10 mouse cellular contexts compared by ENCODE assay signal in genomic region chr8:122342806-122343209, GRCm38 (mm10). TPM values are rescaled to one million over a fixed set of nuclear protein-coding genes. Genes with fewer than 3 reads are reported as not detected.
DNase-seq lines count a peak whose midpoint lies in the region; ATAC-seq and TF ChIP-seq lines count a peak whose summit lies in the region.
"Had no signal": no experiment of that assay in that cellular context is flagged by ENCODE, and none has a peak within 500 bp of the region (broad histone marks: within the 10 kb centered on the region; RNA-seq: fewer than 3 reads in every experiment).

No protein-coding gene starts in this region.

- intact Hi-C loops in gastrocnemius, adult 2 months (cut with DNase I), result no loop called here
- intact Hi-C loops in gastrocnemius, postnatal 14 days (cut with DNase I; ENCODE audit: low total_unique reads), result no loop called here
- intact Hi-C loops in gastrocnemius, postnatal 36 days (cut with DNase I), result no loop called here

- peak; percentile 28 for ATAC-seq in erythroblast, adult 5-6 weeks (replicated peaks; ENCODE audit: low FRiP score, poor library complexity, severe bottlenecking)
- ATAC-seq in heart, postnatal 0 days (ENCODE audit: insufficient read depth, low read depth), result peak; percentile 25; the same call in 1 of the 2 replicates

- no peak for TF ChIP-seq EP300 in heart, postnatal 0 days (IDR thresholded peaks at IDR 0.05; ENCODE audit: low read depth)

- no peaks in the 10 kb centered on the region for H3K9me3 ChIP-seq in heart, postnatal 0 days (replicated peaks; ENCODE audit: control insufficient read depth, low read length)

- peaks cover 31% of the 10 kb centered on the region for H3K4me1 ChIP-seq in heart, postnatal 0 days (ENCODE audit: control insufficient read depth, insufficient read depth)

- WGBS in heart, postnatal 0 days, result 2% methylated on average over 9 of the region's 9 CpGs

- H3K4me2 ChIP-seq in heart, postnatal 0 days (ENCODE audit: low read depth, low read length), result peak overlapping the region; percentile 60

- TF ChIP-seq CTCF in gastrocnemius, adult 2 months (IDR thresholded peaks at IDR 0.05), result no peak
- no peak for TF ChIP-seq CTCF in heart, postnatal 0 days (IDR thresholded peaks at IDR 0.05; ENCODE audit: low read depth)

- no peak overlapping the region for H3K27ac ChIP-seq in gastrocnemius, adult 2 months
- H3K27ac ChIP-seq in heart, postnatal 0 days (ENCODE audit: low read depth), result peak overlapping the region; percentile 43; the same call in 1 of the 2 replicates

- H3K9ac ChIP-seq in heart, postnatal 0 days (replicated peaks; ENCODE audit: low read depth, low read length), result no peak overlapping the region

- 0 out of 2 replicates have a peak, but pooled peaks cover 8% of the 10 kb centered on the region for H3K36me3 ChIP-seq in heart, postnatal 0 days (replicated peaks; ENCODE audit: control insufficient read depth, insufficient read depth, low read length)

- H3K4me3 ChIP-seq in gastrocnemius, adult 2 months, result peak overlapping the region; percentile 57
- H3K4me3 ChIP-seq in heart, postnatal 0 days (ENCODE audit: low read depth, low read length), result peak overlapping the region; percentile 35

- no peak for DNase-seq in gastrocnemius, adult 2 months
- no peak for DNase-seq in gastrocnemius, postnatal 14 days
- peak; percentile 17 for DNase-seq in heart, postnatal 0 days (ENCODE audit: low spot score)
- DNase-seq in kidney, postnatal 10 days, result peak; percentile 79
- peak; percentile 57 to 72 for DNase-seq in lung, postnatal 4 days
- peak; percentile 68 for DNase-seq in thymus, postnatal 0 days (ENCODE audit: low spot score)
- DNase-seq in gastrocnemius, postnatal 36 days, result no peak

- 0 out of 2 replicates have a peak, but pooled peaks cover 5% of the 10 kb centered on the region for H3K27me3 ChIP-seq in heart, postnatal 0 days (ENCODE audit: control insufficient read depth, insufficient read depth, low read length)

RNA-seq across cellular contexts. Expression of gene Trhr2, which starts 17.7 kb away (rescaled TPM):
- total RNA-seq in gastrocnemius, adult 2 months (2021), result not detected
- total RNA-seq in gastrocnemius, postnatal 14 days (2021), result not detected
- total RNA-seq in erythroblast, adult 5-6 weeks (2015; ENCODE audit: low replicate concordance), result not detected in 2 replicates
- total RNA-seq in erythroblast, adult 5-6 weeks (2017; ENCODE audit: low replicate concordance), result not detected in 2 replicates
- total RNA-seq in heart, postnatal 0 days (2014; rRNA removed; ENCODE audit: low replicate concordance), result not detected in 2 replicates
- polyA plus RNA-seq in heart, postnatal 0 days (2015; fragmentation: Nextera tagmentation; extraction: Ambion mirVana), result not detected in 2 replicates
- not detected in 2 replicates for polyA plus RNA-seq in thymus, postnatal 0 days (2015; fragmentation: Nextera tagmentation; extraction: Ambion mirVana)
- not detected for total RNA-seq in gastrocnemius, postnatal 36 days (2021)
- total RNA-seq: ES-E14 had no signal
- polyA plus RNA-seq: gonadal fat pad, adult 2 months had no signal

RNA-seq across cellular contexts. Expression of gene Zc3h18, which starts 33.6 kb away (rescaled TPM):
- total RNA-seq in gastrocnemius, adult 2 months (2021), result 10 to 100 TPM; 26.7 to 26.8 TPM
- 10 to 100 TPM; 21.6 to 23.5 TPM for total RNA-seq in gastrocnemius, postnatal 14 days (2021)
- total RNA-seq in erythroblast, adult 5-6 weeks (2015; ENCODE audit: low replicate concordance), result 10.8 and 14.2 TPM in 2 replicates
- 22.2 and 31.5 TPM in 2 replicates for total RNA-seq in erythroblast, adult 5-6 weeks (2017; ENCODE audit: low replicate concordance)
- total RNA-seq in heart, postnatal 0 days (2014; rRNA removed; ENCODE audit: low replicate concordance), result 8.4 and 23.1 TPM in 2 replicates
- polyA plus RNA-seq in heart, postnatal 0 days (2015; fragmentation: Nextera tagmentation; extraction: Ambion mirVana), result 13.9 and 14.4 TPM in 2 replicates
- 41.0 and 41.7 TPM in 2 replicates for polyA plus RNA-seq in thymus, postnatal 0 days (2015; fragmentation: Nextera tagmentation; extraction: Ambion mirVana)
- 10 to 100 TPM; 21.1 to 24.2 TPM for total RNA-seq in gastrocnemius, postnatal 36 days (2021)

Comparison
In these comparisons a context has a peak if more than half of its experiments do, and no peak if none do; other contexts are left out.
1. DNase-seq: peak in heart, postnatal 0 days (single experiment), kidney, postnatal 10 days (single experiment), lung, postnatal 4 days (2 of 2) and thymus, postnatal 0 days (single experiment); none in gastrocnemius, adult 2 months (single experiment), gastrocnemius, postnatal 14 days (single experiment) and gastrocnemius, postnatal 36 days (0 of 2).